Mouse (Mus musculus) cerebellum, adult 8-10 months (tissue): ENCODE data around the gene Tulp3.
"Not testable (repeated sequence)": the region's sequence is repeated elsewhere in the genome, so short reads cannot be mapped to it uniquely, and the experiment has no call there.

Experiments used
- DNase-seq: peaks from one replicate; pipeline ENCODE4 v3.0.0; 2022

The Tulp3 gene

GRCm38 (mm10) chr6:128355201-128355681, 410 bp downstream of the Tulp3 start:
- no peak for DNase-seq

- DNase-seq = no peak
These were observed 1.5 kb downstream of the Tulp3 start for GRCm38 (mm10) chr6:128354140-128354539.

GRCm38 (mm10) chr6:128349711-128350110, 5.9 kb downstream of the Tulp3 start:
- no peak for DNase-seq

- no peak for DNase-seq
These were observed 8.9 kb downstream of the Tulp3 start for GRCm38 (mm10) chr6:128346782-128347181.

GRCm38 (mm10) chr6:128345623-128346022, 10.0 kb downstream of the Tulp3 start:
- DNase-seq = no peak

GRCm38 (mm10) chr6:128341956-128342723, 13.5 kb downstream of the Tulp3 start:
- no peak for DNase-seq

- no peak for DNase-seq
These were observed 16.8 kb downstream of the Tulp3 start for GRCm38 (mm10) chr6:128338876-128339275.

GRCm38 (mm10) chr6:128337467-128337866, 18.2 kb downstream of the Tulp3 start:
- no peak for DNase-seq

GRCm38 (mm10) chr6:128334397-128335124, 21.1 kb downstream of the Tulp3 start:
- DNase-seq = peak; percentile 70

GRCm38 (mm10) chr6:128318317-128318716, 37.3 kb downstream of the Tulp3 start:
- peak; percentile 64 for DNase-seq

GRCm38 (mm10) chr6:128315597-128315996, 40.1 kb downstream of the Tulp3 start:
- no peak for DNase-seq

GRCm38 (mm10) chr6:128314796-128315195, 40.9 kb downstream of the Tulp3 start:
- no peak for DNase-seq

GRCm38 (mm10) chr6:128308311-128308710, 47.3 kb downstream of the Tulp3 start:
- peak; percentile 65 for DNase-seq

- no peak for DNase-seq
These were observed 50.9 kb downstream of the Tulp3 start for GRCm38 (mm10) chr6:128304801-128305200.

- DNase-seq = not testable (repeated sequence)
These were observed 53.0 kb downstream of the Tulp3 start for GRCm38 (mm10) chr6:128302640-128303039.

- no peak for DNase-seq
These were observed 53.8 kb downstream of the Tulp3 start for GRCm38 (mm10) chr6:128301891-128302290.

GRCm38 (mm10) chr6:128301458-128301857, 54.2 kb downstream of the Tulp3 start:
- no peak for DNase-seq

- DNase-seq = peak; percentile 73
These were observed 55.3 kb downstream of the Tulp3 start, which contains the start of gene Tead4 for GRCm38 (mm10) chr6:128300134-128301001. Tead4 (minus strand) TSS chr6:128300823.

GRCm38 (mm10) chr6:128299292-128300133, 56.1 kb downstream of the Tulp3 start:
- peak; percentile 37 for DNase-seq

- DNase-seq = no peak
These were observed 57.4 kb downstream of the Tulp3 start for GRCm38 (mm10) chr6:128298246-128298645.

GRCm38 (mm10) chr6:128296750-128297393, 58.8 kb downstream of the Tulp3 start:
- peak; percentile 88 for DNase-seq
